Mouse (Mus musculus): ENCODE measurements around the gene Atp8b4.

Atp8b4 gene

DNA sequence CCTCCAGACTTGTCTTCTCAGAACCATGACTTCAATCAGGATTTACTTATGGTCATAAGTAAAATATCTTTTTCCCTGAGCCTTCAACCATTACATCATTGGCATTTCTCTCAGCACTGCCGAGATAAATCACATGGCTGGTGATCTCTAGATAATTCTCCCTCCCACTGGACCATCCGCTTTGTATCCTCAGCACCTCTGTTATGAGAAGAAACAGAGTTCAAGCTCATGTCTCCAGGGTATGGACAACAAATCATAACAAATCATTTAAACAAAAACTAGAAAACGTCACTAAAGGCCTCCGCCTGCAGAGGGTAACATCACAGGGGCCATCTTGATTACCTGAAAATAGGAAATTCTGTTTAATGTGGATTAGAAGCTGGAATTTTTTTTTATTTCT is 58.9 kb downstream of the Atp8b4 start:
- DNase-seq (ENCODE audit: extremely low spot score, low read depth, low spot score), result no peak

DNA sequence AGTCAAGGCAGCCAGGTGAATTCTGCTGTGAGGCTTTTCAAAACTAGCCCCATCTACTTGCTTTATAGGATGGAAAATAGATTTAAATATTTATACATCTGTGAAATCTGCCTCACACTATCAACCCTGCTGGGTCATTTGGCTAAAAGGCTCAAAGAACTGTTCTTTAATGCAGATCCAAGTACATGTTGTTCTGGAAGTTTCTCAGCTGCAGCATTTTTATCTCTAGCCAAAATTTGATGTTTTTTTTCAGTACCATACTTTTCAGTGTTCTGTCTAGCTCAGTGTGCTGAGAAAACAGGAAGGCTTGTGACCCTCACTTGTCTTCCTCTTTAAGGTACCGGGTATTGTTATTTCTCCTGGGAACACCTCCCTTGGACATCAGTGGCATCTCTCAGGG is 65.8 kb downstream of the Atp8b4 start:
- no peak for DNase-seq (ENCODE audit: extremely low spot score, low read depth, low spot score)

DNA sequence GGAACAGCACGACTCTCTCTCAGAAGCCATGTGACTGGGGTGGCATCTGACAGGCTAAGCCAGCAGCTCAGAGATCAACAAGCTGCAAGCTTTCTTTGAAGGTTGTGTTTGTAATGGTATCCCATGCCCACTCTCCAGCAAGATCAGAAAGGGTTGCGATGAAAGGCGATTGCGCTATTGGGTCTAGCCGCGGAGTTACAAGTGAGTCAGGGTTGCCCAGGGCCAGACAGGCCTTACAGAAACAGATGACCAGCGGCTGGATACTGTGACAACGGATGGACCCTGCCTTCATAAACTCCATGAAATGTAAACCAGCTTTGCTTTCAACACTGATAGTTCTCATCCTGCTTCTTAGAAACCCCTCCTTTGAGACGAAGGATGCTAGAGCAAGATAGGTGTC is 66.2 kb downstream of the Atp8b4 start:
- no peak for DNase-seq (ENCODE audit: extremely low spot score, low read depth, low spot score)

DNA sequence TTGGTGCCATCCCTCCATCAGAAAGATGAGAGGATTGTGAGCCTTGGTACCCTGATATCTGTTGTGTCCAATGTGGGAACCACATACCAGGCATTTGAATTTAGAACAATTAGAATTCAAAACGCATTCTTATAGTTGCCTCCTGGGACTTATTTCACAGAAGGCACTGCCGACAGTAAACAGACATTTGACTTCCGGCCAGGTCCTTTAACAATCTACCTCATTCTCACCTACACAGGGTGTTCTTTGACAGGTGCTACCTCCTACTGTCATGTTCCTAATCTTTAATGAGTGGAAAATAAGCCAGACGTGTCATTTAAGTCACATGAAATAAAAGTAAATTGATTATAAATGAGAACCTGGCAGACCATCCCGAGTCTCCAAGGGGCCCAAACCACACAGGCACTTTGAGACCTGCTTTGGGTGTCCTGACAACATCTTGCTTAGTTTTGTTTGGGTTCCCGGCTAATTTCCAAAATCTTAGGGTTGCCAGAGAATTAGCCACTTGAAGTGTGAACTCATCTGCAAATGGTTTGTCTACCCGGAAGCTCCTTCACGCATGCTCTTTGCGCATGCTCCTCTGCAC is 67.9 kb downstream of the Atp8b4 start:
- DNase-seq (ENCODE audit: extremely low spot score, low read depth, low spot score), result no peak

DNA sequence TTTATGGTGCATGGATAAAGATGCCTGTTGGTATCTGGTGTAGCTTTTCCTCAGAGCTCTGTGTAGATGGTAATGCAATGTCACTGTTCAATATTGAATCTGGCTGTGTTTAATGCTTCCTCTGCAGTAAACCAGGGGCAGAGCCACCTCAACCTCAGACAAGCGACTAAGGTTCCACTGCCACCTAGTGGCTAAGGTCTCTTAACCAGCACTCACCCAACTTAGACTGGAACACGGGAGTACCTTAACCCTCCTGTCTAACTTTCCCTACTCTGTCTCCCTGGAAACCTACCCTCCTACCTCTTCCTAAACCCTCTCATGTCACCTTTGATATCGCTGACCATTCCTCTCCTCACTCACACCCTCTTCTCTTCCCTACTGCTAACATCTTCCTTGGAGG is 71.2 kb downstream of the Atp8b4 start:
- DNase-seq (ENCODE audit: extremely low spot score, low read depth, low spot score), result peak; percentile 54

DNA sequence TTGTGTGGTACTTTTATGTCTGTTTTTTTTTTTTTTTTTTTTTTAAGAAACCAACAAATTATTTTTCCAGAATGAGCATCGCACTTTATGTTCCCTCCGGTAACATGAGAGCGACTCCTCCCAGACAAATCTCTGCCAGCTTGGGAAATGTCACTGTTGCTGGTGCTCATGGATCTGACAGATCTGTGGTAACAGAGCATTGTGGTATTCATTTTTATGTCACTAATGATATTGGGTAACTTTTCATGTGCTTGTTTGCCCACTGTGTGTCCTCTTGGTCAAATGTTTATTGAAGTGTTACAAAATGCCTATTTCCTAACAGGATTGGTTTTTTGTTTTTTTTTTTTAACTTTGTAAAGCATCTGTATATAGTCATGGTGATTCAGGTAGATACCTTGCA is 75.3 kb downstream of the Atp8b4 start:
- no peak for DNase-seq (ENCODE audit: extremely low spot score, low read depth, low spot score)

DNA sequence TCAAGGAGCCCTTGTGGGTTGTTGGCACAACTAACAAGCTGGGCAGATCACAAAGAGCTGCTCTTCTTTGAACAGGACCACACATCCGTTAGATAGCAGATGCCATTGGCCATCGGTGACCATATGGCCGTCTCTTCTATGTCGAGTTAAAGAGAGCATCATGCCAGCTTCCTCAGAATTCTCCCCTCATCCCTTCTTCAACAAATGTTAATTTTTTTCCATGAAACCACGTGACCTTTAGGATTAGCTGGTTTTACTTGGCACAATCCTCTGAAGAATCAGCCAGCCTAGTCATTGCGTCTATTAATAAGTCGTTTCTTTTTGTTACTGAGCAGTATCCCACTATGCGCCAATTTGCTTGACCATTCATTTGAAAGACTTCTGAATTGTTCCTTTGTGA is 75.8 kb downstream of the Atp8b4 start:
- DNase-seq (ENCODE audit: extremely low spot score, low read depth, low spot score), result no peak

DNA sequence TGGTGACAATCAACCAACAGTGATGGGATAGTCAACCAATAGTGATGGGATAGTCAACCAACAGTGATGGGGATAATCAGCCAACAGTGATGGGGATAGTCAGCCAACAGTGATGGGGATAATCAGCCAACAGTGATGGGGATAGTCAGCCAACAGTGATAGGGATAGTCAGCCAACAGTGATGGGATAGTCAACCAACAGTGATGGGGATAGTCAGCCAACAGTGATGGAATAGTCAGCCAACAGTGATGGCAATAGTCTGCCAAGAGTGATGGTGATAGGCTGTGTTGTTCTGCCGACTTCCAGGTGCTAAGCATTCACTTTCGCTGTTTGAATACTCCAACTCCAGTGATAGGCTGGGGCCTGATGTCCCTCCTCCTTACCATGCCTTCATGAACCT is 79.6 kb downstream of the Atp8b4 start:
- DNase-seq (ENCODE audit: extremely low spot score, low read depth, low spot score), result no peak

DNA sequence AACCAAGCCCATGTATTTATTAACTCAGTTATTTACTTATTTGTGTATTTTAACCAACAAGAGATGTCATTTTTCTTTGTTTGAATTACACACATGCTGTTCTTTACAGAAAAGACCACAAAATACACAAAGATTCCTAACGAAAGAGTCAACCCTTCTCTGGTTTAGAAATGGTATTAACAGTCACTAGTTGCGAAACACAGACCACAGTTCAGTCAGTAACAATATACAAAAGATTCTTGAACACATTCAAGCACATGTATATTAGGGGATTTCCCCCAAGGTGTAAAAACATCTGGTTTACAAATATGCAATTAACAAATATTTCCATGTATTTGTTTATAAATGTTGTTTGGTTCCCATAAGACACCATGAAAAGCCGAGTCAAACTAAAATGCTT is 81.6 kb downstream of the Atp8b4 start:
- DNase-seq (ENCODE audit: extremely low spot score, low read depth, low spot score), result no peak

DNA sequence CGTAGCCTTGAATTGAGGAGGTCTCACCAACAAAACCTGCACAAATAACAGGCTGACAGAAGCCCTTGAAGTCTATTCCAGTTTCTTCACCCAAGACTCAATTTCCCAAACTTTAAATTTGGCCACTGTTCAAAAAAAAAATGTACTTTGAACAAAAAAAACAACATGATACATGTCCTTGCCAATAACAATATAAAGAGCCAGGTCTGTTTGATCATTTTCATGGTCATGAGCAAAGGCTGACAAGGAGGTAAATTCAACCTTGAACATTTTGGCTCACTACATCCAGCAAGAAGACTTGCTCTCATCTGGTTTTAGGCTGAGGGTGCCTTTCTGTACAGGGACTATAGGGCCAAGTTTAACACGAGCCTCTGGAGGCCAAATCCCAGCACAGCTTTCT is 83.7 kb downstream of the Atp8b4 start:
- no peak for DNase-seq (ENCODE audit: extremely low spot score, low read depth, low spot score)

DNA sequence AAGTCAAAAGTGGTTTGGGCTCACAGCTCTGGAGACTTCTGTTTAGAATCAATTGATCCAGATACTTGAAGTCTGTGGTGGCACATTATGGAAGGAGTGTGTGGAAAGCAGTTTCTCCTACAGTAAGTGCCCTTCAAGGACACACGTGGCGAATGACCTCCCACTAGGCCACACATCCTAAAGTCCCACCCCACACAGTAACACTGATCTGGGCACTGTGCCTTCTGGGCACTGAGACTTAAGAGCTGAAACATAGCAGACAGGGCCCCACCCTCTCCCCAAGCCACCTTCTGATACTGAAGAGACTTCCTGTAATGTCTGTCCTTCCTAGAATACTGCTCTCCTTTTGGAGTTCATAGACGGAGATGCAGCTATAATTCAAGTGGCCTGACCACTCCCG is 84.5 kb downstream of the Atp8b4 start:
- DNase-seq (ENCODE audit: extremely low spot score, low read depth, low spot score), result no peak

DNA sequence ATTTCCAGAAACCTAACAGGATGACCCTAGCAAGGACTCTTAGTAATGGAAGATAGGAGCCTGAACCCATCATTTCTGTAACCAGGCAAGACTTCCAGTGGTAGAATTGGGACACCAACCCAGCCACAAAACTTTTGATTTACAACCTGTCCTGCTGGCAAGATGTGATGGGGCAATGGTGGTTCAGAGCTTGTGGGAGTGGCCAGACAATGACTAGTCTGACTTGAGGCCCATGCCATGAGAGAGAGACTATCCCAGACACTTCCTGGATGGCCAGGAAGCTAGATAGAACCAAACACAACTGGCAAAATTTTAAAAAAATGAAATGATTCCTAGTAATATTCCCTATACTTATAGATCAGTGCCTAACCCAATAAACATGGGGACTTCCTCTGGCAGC is 87.7 kb downstream of the Atp8b4 start:
- no peak for DNase-seq (ENCODE audit: extremely low spot score, low read depth, low spot score)

DNA sequence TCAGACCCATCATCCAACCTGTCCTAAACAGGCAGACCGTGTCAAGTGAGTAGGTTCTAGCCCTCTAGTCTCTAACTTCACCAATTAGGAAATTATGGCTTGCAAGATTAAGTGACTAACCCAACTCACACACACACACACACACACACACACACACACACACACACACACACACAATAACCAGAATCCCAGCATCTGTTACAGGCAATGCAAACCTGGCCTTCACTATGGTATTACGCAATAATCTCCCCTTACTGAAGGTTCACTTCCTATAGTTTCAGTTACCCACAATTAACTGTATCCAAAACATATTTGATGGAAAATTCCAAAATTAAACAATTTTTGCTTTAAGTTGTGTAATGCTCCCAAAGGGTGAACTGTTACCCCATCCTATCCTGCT is 101.0 kb downstream of the Atp8b4 start:
- DNase-seq (ENCODE audit: extremely low spot score, low read depth, low spot score), result no peak

DNA sequence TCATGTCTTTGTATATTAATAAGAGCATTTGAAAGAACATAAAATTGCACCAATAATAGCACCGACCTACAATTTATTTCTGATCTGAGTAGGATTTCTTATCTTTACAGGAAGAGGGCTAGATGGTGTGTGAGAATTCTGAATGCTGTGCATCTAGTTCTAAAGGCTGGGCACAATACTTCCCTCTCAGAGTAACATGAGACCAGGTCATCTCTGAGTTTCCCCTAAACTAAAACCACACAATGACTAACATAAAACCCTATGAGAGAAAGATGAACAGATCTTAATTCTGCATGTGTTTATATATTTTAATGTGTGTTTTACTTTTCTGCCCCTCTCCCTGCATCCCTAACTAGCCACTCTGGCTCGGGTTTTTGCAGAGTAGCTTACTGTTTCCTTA is 101.5 kb downstream of the Atp8b4 start:
- no peak for DNase-seq (ENCODE audit: extremely low spot score, low read depth, low spot score)

DNA sequence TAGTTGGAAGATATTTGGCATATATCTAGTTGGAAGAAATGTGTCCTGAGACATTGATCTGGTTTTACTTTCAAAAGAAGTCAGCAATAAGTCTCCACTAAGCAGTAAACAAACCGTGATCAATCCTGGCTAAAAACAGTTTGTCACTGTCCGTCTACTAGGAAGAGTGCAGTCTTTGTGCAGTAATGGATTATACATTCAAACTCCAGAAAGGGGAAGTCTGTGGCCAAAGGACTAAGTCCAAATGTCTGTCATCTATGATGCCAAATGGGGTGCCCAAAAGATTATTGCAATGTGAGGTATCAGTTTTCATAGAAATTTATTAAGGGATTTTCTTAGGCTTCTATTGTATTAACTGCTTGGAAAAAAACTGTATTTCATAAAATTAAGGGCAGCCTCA is 102.3 kb downstream of the Atp8b4 start:
- no peak for DNase-seq (ENCODE audit: extremely low spot score, low read depth, low spot score)

DNA sequence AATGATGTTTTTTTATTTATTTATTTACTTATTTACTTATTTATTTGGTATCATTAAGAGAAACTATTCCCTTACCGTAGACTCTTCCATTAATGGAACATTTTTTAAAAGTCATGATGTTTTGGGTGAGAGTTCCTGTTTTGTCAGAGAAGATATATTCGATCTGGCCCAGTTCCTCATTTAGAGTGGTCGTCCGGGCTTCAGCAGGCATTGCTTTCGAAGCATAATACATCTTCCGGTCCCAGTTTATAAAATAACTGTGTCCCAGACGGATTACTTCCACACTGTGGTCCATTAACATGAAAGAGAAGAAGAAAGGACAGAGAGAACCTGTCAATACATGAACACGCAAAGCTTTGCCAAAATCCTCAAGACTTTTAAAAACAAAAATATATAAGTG is 103.0 kb downstream of the Atp8b4 start:
- no peak for DNase-seq (ENCODE audit: extremely low spot score, low read depth, low spot score)

DNA sequence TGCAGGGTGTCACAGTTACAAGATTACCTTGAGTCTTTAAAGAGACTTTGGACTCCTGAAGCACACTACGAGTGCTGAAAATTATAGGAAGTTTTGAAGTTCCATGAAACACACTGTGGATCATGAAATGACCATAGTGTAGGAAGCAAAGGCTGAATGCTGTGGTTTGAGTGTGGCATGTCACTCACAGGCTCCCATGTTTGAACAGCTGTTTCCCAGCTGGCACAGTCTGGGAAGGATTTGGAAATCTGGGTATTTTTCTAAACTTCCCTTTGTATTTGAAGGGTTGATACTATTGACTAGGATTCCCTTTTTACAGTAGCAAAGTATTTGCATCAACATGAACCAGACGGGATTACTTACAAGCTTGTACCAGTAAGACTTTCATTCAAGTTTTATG is 105.5 kb downstream of the Atp8b4 start:
- no peak for DNase-seq (ENCODE audit: extremely low spot score, low read depth, low spot score)

DNA sequence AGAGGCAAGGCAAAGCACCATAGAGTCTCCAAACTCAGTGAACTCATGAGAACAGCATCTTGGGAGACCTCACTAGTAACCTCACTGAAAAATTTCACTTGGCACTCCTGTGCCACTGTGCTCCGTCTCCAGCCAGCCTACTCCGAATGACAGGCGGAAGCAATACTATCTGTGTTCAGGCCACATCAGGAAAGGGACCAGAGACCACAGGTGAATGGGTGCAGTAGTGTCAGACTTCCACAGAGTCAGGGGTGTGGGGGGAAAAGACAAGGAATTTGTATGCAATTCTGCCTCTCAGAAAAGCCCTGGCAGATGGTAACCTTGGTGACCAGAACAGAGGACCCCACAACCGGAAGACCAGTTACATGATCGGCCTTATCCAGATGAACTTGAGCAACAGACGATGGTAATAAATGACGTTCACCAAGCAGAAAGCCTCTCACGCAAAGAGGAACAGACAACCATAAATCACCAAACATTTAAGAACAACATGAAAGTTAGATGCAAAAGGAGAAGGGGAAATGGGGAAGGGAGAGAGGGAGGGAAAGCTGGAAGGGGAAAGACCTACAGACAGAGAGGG is 112.9 kb downstream of the Atp8b4 start:
- no peak for DNase-seq (ENCODE audit: extremely low spot score, low read depth, low spot score)

DNA sequence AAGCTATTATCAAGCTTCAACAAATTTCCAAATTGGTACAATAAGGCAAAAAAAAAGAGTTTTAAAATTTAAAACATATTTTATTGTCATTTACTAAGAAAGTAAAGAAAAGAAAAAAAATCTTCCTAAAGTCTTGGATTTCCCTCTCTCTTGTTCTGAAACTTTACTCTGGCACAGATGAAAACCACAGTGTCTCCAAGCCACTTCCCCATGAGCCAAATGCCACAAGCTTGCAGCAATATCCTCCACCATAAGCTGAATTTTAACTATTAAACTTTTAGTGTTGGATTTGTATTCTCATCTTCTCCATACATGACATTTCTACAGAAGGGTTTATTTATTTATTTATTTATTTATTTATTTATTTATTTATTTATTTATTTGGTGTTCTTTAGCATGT is 114.4 kb downstream of the Atp8b4 start:
- DNase-seq (ENCODE audit: extremely low spot score, low read depth, low spot score), result no peak

DNA sequence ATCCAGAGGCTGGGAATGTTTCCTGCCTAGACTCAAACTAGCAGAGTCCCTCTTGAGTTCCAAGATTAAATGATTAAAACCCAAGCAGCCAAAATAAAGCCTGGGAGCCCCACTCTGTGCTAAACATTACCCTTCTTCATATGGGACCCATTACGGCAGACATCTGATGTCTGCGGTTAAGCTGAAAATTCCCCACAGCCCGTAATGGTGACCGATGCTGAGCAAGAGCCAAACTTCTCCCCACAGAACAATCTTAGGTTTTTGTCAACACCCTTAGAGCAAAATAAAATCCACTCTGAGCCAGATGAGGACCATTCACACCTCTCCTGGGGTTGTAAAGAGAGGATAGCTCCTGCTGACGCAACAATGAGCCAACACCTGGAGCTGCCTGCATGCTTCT is 120.2 kb downstream of the Atp8b4 start:
- no peak for DNase-seq (ENCODE audit: extremely low spot score, low read depth, low spot score)

DNA sequence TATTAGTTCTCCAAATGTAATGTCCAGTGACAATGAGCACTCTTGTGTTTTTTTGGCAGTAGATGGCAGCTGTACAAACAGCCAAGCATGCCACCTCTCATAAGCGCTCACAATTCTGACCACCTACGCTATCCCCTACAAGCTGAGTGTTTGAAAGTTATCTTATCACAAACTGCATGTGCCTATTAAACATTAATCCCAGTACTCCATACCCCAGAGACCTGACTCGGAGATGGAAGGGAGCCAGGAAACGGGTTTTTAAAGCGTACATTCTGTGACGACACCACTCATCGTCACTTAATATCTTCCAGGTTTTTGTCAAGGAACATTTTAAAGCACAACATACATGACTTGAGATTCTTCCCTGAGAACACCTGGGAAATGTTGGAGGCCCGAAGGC is 128.8 kb downstream of the Atp8b4 start:
- DNase-seq (ENCODE audit: extremely low spot score, low read depth, low spot score), result no peak

DNA sequence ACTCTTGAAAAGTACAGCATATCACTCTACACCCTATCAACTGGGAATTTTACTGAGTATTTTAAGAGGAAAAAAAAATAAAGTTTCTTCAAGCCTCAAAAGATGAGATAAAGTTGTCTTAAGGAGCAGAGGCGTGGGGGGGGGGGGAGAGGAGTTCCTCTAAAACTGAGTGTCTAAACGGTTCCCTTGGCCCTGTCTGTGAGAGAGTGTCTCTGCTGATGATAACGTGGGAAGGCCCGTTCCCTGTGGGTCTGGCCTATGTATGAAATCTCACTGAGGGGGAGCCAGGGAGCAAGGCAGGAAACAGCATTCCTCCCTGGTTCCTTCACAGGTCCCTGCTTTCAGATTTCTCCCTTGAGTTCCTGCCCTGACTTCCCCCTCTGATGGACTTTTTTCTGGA is 130.7 kb downstream of the Atp8b4 start:
- DNase-seq (ENCODE audit: extremely low spot score, low read depth, low spot score), result no peak
